10 mouse cellular contexts compared by ENCODE assay signal in the genomic region with DNA sequence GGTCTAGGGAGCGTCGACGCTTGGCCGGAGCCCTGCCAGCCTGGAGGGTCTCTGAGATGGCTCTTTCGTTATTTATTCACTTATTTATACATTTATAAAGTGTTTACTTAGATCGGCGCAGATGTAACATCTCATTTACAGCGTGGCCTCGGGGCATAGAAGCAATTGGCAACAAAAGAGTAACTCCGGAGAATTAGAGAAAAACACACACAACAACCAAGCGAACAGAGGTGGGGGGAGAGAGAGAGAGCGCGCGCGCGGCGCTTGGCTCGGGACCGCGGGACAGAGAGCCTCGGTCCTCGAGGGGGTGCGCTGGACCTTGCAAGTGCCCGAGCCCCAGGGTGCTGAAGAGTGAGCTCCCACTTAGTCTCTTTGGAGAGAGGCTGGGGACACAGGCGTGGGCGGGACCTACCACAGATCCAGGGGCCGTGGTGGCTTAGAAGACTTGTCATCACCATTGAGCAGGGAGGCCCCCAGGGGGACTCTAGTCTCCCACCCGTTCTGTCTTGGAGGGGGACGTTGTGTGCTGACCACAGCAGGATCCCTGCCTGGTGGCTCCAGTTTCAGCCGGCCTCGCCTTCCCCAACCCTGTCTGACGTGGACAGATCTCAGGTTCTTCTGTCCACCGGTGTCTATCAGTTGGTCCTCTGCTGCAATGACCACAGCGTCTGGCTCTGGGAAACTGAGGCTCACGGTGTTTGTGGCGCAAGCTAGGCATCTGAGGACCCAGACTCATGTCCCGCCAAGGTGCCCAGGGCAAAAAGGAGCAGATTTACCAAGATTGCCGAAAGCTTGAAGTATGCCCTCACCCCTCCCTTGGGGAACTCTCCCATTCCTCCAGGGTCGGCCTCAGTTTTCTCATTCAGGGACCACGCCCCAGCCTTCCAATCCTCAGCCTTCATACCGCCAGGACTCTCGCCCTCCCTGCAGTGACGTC. TPM values are rescaled to one million over a fixed set of nuclear protein-coding genes. Genes with fewer than 3 reads are reported as not detected.
DNase-seq lines count a peak whose midpoint lies in the region; ATAC-seq lines count a peak whose summit lies in the region.
"Had no signal": no experiment of that assay in that cellular context is flagged by ENCODE, and none has a peak within 500 bp of the region (broad histone marks: within the 10 kb centered on the region; RNA-seq: fewer than 3 reads in every experiment).

No protein-coding gene starts in this region.

- H3K9me3 ChIP-seq in kidney, embryonic 14.5 days (ENCODE audit: control insufficient read depth, low read length), result no peaks in the 10 kb centered on the region
- no peaks in the 10 kb centered on the region for H3K9me3 ChIP-seq in hindbrain, embryonic 15.5 days
- no peaks in the 10 kb centered on the region for H3K9me3 ChIP-seq in neural tube, embryonic 11.5 days (ENCODE audit: control insufficient read depth, low read length)
- H3K9me3 ChIP-seq in liver, embryonic 11.5 days (ENCODE audit: control insufficient read depth, low read length), result no peaks in the 10 kb centered on the region

- H3K27me3 ChIP-seq in kidney, embryonic 14.5 days (ENCODE audit: control insufficient read depth, insufficient read depth, low read length), result peaks cover 78% of the 10 kb centered on the region
- H3K27me3 ChIP-seq in hindbrain, embryonic 15.5 days, result peaks cover 61% of the 10 kb centered on the region
- peaks cover 76% of the 10 kb centered on the region for H3K27me3 ChIP-seq in neural tube, embryonic 11.5 days (ENCODE audit: control insufficient read depth, insufficient read depth, low read length)
- peaks cover 100% of the 10 kb centered on the region for H3K27me3 ChIP-seq in liver, embryonic 11.5 days (replicated peaks; ENCODE audit: control insufficient read depth, insufficient read depth, low read length)

- peak; percentile 28 for ATAC-seq in kidney, embryonic 14.5 days (ENCODE audit: low FRiP score, low TSS enrichment)
- 0 out of 2 replicates have a peak, but pooled peaks have one; percentile 29 for ATAC-seq in hindbrain, embryonic 15.5 days (ENCODE audit: low FRiP score, low read depth)
- ATAC-seq in neural tube, embryonic 11.5 days (ENCODE audit: insufficient read depth, low FRiP score, low TSS enrichment), result peak; percentile 46
- no peak for ATAC-seq in liver, embryonic 11.5 days (replicated peaks; ENCODE audit: low FRiP score)

- no peaks in the 10 kb centered on the region for H3K36me3 ChIP-seq in kidney, embryonic 14.5 days (ENCODE audit: control insufficient read depth, insufficient read depth, low read length)
- no peaks in the 10 kb centered on the region for H3K36me3 ChIP-seq in hindbrain, embryonic 15.5 days
- H3K36me3 ChIP-seq in neural tube, embryonic 11.5 days (ENCODE audit: control insufficient read depth, insufficient read depth, low read length), result no peaks in the 10 kb centered on the region
- no peaks in the 10 kb centered on the region for H3K36me3 ChIP-seq in liver, embryonic 11.5 days (ENCODE audit: control insufficient read depth, insufficient read depth, low read length)

- peak overlapping the region; percentile 45; the same call in 1 of the 2 replicates for H3K9ac ChIP-seq in kidney, embryonic 14.5 days (ENCODE audit: low read depth, low read length)
- no peak overlapping the region for H3K9ac ChIP-seq in hindbrain, embryonic 15.5 days
- no peak overlapping the region for H3K9ac ChIP-seq in neural tube, embryonic 11.5 days (ENCODE audit: low read length)
- H3K9ac ChIP-seq in liver, embryonic 11.5 days (ENCODE audit: low read depth, low read length), result no peak overlapping the region

- H3K4me3 ChIP-seq in kidney, embryonic 14.5 days (ENCODE audit: low read length), result peak overlapping the region; percentile 7
- no peak overlapping the region for H3K4me3 ChIP-seq in hindbrain, embryonic 15.5 days
- no peak overlapping the region; the same call in 1 of the 2 replicates for H3K4me3 ChIP-seq in neural tube, embryonic 11.5 days (ENCODE audit: low read depth, low read length)
- H3K4me3 ChIP-seq in liver, embryonic 11.5 days (ENCODE audit: low read depth, low read length), result no peak overlapping the region

- 2% methylated on average over 43 of the region's 43 CpGs for WGBS in kidney, embryonic 14.5 days
- WGBS in hindbrain, embryonic 15.5 days, result 3% methylated on average over 43 of the region's 43 CpGs
- 2% methylated on average over 43 of the region's 43 CpGs for WGBS in neural tube, embryonic 11.5 days
- 4% methylated on average over 43 of the region's 43 CpGs for WGBS in liver, embryonic 11.5 days

- no peak for DNase-seq in kidney, adult 8-10 months
- DNase-seq in embryo, embryonic 11 days, result peak; percentile 46
- DNase-seq in neural tube, embryonic 11.5 days (ENCODE audit: low spot score), result peak; percentile 41
- no peak for DNase-seq in layer of hippocampus, adult 18-20 months (ENCODE audit: low spot score in 2 of 2)
- no peak for DNase-seq in layer of hippocampus, postnatal 14 days (ENCODE audit: low spot score in 2 of 2)
- no peak for DNase-seq in liver, embryonic 11.5 days (ENCODE audit: low spot score)
- DNase-seq: kidney, adult 18-20 months had no signal

- peaks cover 44% of the 10 kb centered on the region for H3K4me1 ChIP-seq in kidney, embryonic 14.5 days (ENCODE audit: control insufficient read depth, insufficient read depth, low read length)
- H3K4me1 ChIP-seq in hindbrain, embryonic 15.5 days (replicated peaks), result peaks cover 55% of the 10 kb centered on the region
- H3K4me1 ChIP-seq in neural tube, embryonic 11.5 days (ENCODE audit: control insufficient read depth, insufficient read depth, low read length), result peaks cover 18% of the 10 kb centered on the region
- no peaks in the 10 kb centered on the region for H3K4me1 ChIP-seq in liver, embryonic 11.5 days (replicated peaks; ENCODE audit: control insufficient read depth, insufficient read depth, low read length)

- H3K27ac ChIP-seq in kidney, embryonic 14.5 days (ENCODE audit: low read depth, low read length), result peak overlapping the region; percentile 73
- H3K27ac ChIP-seq in hindbrain, embryonic 15.5 days (replicated peaks), result peak overlapping the region; percentile 31; the same call in 1 of the 2 replicates
- H3K27ac ChIP-seq in neural tube, embryonic 11.5 days (ENCODE audit: low read depth, low read length), result no peak overlapping the region
- no peak overlapping the region for H3K27ac ChIP-seq in liver, embryonic 11.5 days (ENCODE audit: low read depth, low read length)

- peak overlapping the region; percentile 36 for H3K4me2 ChIP-seq in kidney, embryonic 14.5 days (replicated peaks; ENCODE audit: low read depth, low read length)
- peak overlapping the region; percentile 52 for H3K4me2 ChIP-seq in hindbrain, embryonic 15.5 days
- peak overlapping the region; percentile 26 for H3K4me2 ChIP-seq in neural tube, embryonic 11.5 days (ENCODE audit: low read depth)
- H3K4me2 ChIP-seq in liver, embryonic 11.5 days, result no peak overlapping the region

RNA-seq across cellular contexts. Expression of gene Uncx, which starts 14.5 kb away (rescaled TPM):
- 130 and 131 TPM in 2 replicates for polyA plus RNA-seq in kidney, embryonic 14.5 days (2014; fragmentation: Nextera tagmentation; extraction: Ambion mirVana)
- polyA plus RNA-seq in hindbrain, embryonic 15.5 days (2015; fragmentation: Nextera tagmentation; extraction: Ambion mirVana), result 35.9 and 47.3 TPM in 2 replicates
- 44.9 and 45.2 TPM in 2 replicates for polyA plus RNA-seq in neural tube, embryonic 11.5 days (2014; fragmentation: Nextera tagmentation; extraction: Ambion mirVana)
- under 1 TPM in 1 of 2 experiments, not detected in 1; 0.15 TPM for total RNA-seq in layer of hippocampus, adult 18-20 months (2021)
- under 1 TPM in 1 of 2 experiments, not detected in 1; 0.19 TPM for total RNA-seq in layer of hippocampus, postnatal 14 days (2021)
- polyA plus RNA-seq in liver, embryonic 11.5 days (2014; fragmentation: Nextera tagmentation; extraction: Ambion mirVana), result not detected in 2 replicates
- polyA plus RNA-seq: small intestine, adult 2 months had no signal

Comparison
In these comparisons a context has a peak if more than half of its experiments do, and no peak if none do; other contexts are left out.
1. H3K27ac ChIP-seq: peak in kidney, embryonic 14.5 days (single experiment) and hindbrain, embryonic 15.5 days (single experiment); none in neural tube, embryonic 11.5 days (single experiment) and liver, embryonic 11.5 days (single experiment).
2. DNase-seq: peak in embryo, embryonic 11 days (single experiment) and neural tube, embryonic 11.5 days (single experiment); none in kidney, adult 8-10 months (0 of 2), layer of hippocampus, adult 18-20 months (0 of 2), layer of hippocampus, postnatal 14 days (0 of 2) and liver, embryonic 11.5 days (single experiment).
3. RNA of gene Uncx, which starts 14.5 kb away (polyA plus RNA-seq): 130 to 131 TPM in kidney, embryonic 14.5 days, 35.9 to 47.3 TPM in hindbrain, embryonic 15.5 days and 44.9 to 45.2 TPM in neural tube, embryonic 11.5 days; not detected in liver, embryonic 11.5 days; every median in the first group is over 10 times any median in the second.